Mouse (Mus musculus) kidney, embryonic 16.5 days (tissue): Measurements from ENCODE around the gene Wnt4. TPM values are rescaled to one million over a fixed set of nuclear protein-coding genes. Genes with fewer than 3 reads are reported as not detected.

Source experiments
- ATAC-seq: fragments of 200-750 bp; cut with Nextera tagmentation; 2 replicates; pipeline ENCODE4 v1.8.0; 2017; ENCODE audit warnings: moderate TSS enrichment; ENCODE audit not compliant: low FRiP score, low TSS enrichment
- H3K27ac ChIP-seq: fragments of 300-500 bp; sonication (generic); 2 replicates; pipeline ENCODE4 v1.5.1; 2014; ENCODE audit warnings: low read length
- H3K27me3 ChIP-seq: fragments of 300-500 bp; sonication (generic); 2 replicates; pipeline ENCODE4 v1.6.1; 2014; ENCODE audit warnings: low read length, control low read depth, mixed read lengths; ENCODE audit not compliant: insufficient read depth
- H3K36me3 ChIP-seq: fragments of 300-500 bp; sonication (generic); 2 replicates; pipeline ENCODE4 v1.6.1; 2014; ENCODE audit warnings: low read length, control low read depth, mixed read lengths; ENCODE audit not compliant: insufficient read depth
- H3K4me1 ChIP-seq: fragments of 300-500 bp; sonication (generic); 2 replicates; pipeline ENCODE4 v1.6.1; 2014; ENCODE audit warnings: low read length, control low read depth, mixed read lengths; ENCODE audit not compliant: insufficient read depth
- H3K4me2 ChIP-seq: fragments of 300-500 bp; sonication (generic); replicated peaks from 2 replicates; pipeline ENCODE4 v1.6.1; 2014; ENCODE audit warnings: low read depth, low read length
- H3K4me3 ChIP-seq: fragments of 300-500 bp; sonication (generic); 2 replicates; pipeline ENCODE4 v1.5.1; 2014; ENCODE audit warnings: mild to moderate bottlenecking, low read length
- H3K9ac ChIP-seq: fragments of 300-500 bp; sonication (generic); replicated peaks from 2 replicates; pipeline ENCODE4 v1.6.1; 2014; ENCODE audit warnings: low read length
- H3K9me3 ChIP-seq: fragments of 300-500 bp; sonication (generic); 2 replicates; pipeline ENCODE4 v1.6.1; 2016; ENCODE audit warnings: low read length, control low read depth
- WGBS: fragments of 180-500 bp; shearing (Covaris S2); extraction: QIAGEN DNeasy Blood & Tissue Kit; methylation state at CpG from one replicate; pipeline ENCODE4 v1.1.7; 2014; 5-methylcytosine and 5-hydroxymethylcytosine counted together
- polyA plus RNA-seq: library from polyadenylated mRNA; unstranded; fragments of >200 nt; fragmentation: Nextera tagmentation; extraction: Ambion mirVana; gene quantifications from 2 replicates; pipeline ENCODE4 v1.2.1, GENCODE M21; 2015

The Wnt4 gene
- polyA plus RNA-seq, 1 experiment from 2014 or later, result 7.9 TPM

DNA sequence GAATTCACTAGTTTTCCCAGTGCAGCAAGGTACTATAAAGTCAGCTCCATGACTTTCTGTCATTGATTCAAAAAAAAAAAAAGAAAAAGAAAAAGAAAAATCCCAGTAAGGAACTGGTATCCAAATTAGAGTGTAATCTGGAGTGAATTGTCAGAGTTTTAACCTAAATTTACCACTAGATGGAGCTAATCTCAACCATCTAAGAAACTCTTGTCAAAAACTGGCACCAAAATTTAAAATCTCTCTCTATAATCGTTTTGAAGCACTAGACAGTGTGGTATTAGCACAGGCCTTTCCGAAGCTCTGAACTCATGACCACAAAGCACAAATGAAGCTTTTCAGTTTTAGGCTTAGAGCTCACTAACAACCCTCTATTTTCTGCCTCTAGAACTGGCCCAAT, 36.2 kb downstream of the Wnt4 start:
- WGBS, result 48% methylated on average over 2 of the region's 2 CpGs
- Histone ChIP-seq H3K27me3 (no peaks in the 10 kb centered on the region), H3K4me1 (peaks cover 22% of the 10 kb centered on the region), H3K4me3 (no peak overlapping the region), H3K9ac (no peak overlapping the region), H3K27ac (no peak overlapping the region), H3K36me3 (peaks cover 15% of the 10 kb centered on the region), H3K4me2 (no peak overlapping the region), H3K9me3 (no peaks in the 10 kb centered on the region)
- ATAC-seq, result no peak

DNA sequence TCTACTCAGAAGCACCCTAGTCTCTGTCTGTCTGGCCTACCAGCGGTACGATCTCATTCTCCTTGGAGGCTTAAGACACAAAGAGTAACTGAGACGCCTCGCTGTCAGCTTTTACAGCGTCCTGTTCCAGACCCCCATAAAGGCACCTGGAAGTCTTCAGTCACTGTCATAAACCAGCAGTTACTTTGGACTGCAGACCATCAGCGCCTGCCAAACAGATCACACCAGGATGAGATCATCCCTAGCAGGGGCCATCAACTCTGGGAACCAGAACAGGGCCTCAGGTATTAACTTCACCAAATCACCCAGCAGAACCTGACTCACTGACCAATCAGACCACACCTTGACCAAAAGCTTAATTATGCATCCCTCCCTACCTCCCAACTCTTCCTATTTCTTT, 37.3 kb downstream of the Wnt4 start:
- H3K4me2 ChIP-seq, result no peak overlapping the region
- ATAC-seq, result no peak
- no peaks in the 10 kb centered on the region for H3K9me3 ChIP-seq
- 17% methylated on average over 6 of the region's 6 CpGs for WGBS
- H3K4me1 ChIP-seq, result peaks cover 22% of the 10 kb centered on the region
- no peak overlapping the region for H3K27ac ChIP-seq
- H3K9ac ChIP-seq, result no peak overlapping the region
- H3K36me3 ChIP-seq, result peaks cover 22% of the 10 kb centered on the region
- H3K27me3 ChIP-seq, result no peaks in the 10 kb centered on the region
- no peak overlapping the region for H3K4me3 ChIP-seq

DNA sequence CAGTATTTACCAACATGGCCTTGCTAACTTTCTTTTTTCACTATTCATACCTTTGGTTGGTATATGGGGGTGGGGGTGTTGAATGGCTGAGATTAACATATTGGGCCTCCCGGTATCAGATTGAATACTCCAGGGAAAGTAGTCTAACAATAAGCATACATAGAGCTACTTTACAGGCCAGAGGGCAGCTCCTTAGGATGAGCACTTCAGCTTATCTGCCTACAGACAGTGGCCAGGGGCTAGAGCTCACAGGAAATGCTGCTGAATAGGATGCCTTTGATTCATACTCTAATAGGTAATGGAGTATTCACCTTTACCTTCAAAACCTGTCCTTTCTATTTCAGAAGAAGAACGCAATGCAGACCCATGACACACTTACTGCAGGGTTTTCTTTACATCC, 37.8 kb downstream of the Wnt4 start:
- Histone ChIP-seq H3K27ac (no peak overlapping the region), H3K27me3 (no peaks in the 10 kb centered on the region), H3K4me2 (no peak overlapping the region), H3K9ac (no peak overlapping the region), H3K36me3 (peaks cover 22% of the 10 kb centered on the region), H3K4me3 (no peak overlapping the region), H3K4me1 (peaks cover 21% of the 10 kb centered on the region), H3K9me3 (no peaks in the 10 kb centered on the region)
- WGBS, result 88% methylated on average over 2 of the region's 2 CpGs
- no peak for ATAC-seq

DNA sequence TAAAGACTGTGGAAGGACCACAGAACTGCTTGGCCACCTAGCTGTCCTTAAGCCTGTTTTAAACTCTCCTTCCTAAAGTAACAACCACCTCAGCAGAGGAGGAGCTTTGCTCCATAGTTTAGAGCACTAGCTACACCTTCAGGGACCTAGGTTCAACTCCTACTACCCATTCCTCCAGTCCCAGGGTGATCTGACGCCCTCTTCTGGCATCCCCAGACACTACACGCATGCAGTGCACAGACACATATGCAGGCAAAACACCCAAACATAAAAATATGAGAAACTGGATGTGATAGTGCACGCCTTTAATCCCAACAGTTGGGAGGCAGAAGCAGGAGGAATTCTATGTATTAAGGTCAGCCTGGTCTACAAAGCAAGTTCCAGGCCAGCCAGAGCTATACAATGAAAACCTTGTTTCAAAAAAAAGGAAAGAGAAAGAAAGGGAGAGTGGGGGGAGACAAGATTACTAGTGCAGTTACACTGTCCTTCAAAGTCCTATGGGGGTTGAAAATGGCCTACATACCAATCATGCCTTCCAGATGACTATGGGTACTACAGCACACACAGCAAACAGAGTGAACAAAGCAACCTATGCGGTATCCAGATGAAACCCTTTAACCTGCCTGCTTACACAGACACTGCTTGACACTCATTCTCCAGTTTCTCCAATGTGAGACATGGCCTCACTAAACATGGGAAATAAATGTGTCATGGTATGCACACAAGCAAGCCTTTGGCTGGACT, 38.9 kb downstream of the Wnt4 start:
- Histone ChIP-seq H3K27me3 (no peaks in the 10 kb centered on the region), H3K4me2 (no peak overlapping the region), H3K4me3 (no peak overlapping the region), H3K4me1 (peaks cover 10% of the 10 kb centered on the region; the same call in 1 of the 2 replicates), H3K9ac (no peak overlapping the region), H3K9me3 (no peaks in the 10 kb centered on the region), H3K36me3 (peaks cover 32% of the 10 kb centered on the region), H3K27ac (no peak overlapping the region)
- 83% methylated on average over 4 of the region's 4 CpGs for WGBS
- ATAC-seq, result no peak

DNA sequence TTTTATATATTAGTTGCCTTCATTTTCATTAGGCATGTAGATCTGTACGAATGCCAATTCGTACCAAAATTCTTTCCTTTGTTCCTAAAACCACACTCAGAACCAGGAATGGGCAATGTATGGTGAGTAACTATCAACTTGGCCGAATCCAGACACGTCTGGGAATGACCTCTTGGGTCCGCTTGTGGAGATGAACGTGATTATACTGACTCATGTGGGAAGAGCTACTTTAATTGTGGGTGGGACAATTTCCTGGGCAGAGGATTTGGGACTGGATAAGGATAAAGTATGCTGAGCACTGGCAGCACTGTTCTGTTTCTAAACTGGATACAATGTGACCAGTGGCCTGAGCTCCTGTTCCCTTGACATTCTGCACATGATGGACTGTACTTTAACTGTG, 47.6 kb downstream of the Wnt4 start:
- H3K27me3 ChIP-seq, result no peaks in the 10 kb centered on the region
- H3K9me3 ChIP-seq, result no peaks in the 10 kb centered on the region
- ATAC-seq, result no peak
- peaks cover 61% of the 10 kb centered on the region for H3K36me3 ChIP-seq
- H3K27ac ChIP-seq, result no peak overlapping the region
- no peak overlapping the region for H3K9ac ChIP-seq
- WGBS, result 86% methylated on average over 6 of the region's 6 CpGs
- no peaks in the 10 kb centered on the region for H3K4me1 ChIP-seq
- H3K4me2 ChIP-seq, result no peak overlapping the region
- no peak overlapping the region for H3K4me3 ChIP-seq

DNA sequence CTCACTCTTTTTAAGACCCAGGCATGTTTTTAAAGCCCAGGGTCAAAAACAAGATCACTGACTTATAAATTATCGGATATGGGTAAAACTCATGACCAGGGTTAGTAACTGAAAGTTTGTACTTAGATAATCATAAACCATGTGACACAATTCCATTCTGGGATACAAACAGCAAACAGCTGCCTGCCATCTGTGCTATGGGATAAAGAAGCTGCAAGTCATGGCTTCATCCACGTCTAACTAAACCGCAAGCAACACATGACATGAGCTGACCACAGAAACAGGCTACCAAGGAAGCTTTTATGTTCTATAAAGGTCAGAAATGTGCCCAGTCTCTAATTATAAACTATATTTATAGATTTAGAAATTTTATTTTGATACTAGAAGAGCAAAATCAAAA, 49.2 kb downstream of the Wnt4 start:
- Histone ChIP-seq H3K9me3 (no peaks in the 10 kb centered on the region), H3K4me3 (no peak overlapping the region), H3K27ac (no peak overlapping the region), H3K4me1 (no peaks in the 10 kb centered on the region), H3K27me3 (no peaks in the 10 kb centered on the region), H3K9ac (no peak overlapping the region), H3K4me2 (no peak overlapping the region), H3K36me3 (peaks cover 48% of the 10 kb centered on the region)
- WGBS, result 79% methylated on average over 3 of the region's 3 CpGs
- no peak for ATAC-seq

DNA sequence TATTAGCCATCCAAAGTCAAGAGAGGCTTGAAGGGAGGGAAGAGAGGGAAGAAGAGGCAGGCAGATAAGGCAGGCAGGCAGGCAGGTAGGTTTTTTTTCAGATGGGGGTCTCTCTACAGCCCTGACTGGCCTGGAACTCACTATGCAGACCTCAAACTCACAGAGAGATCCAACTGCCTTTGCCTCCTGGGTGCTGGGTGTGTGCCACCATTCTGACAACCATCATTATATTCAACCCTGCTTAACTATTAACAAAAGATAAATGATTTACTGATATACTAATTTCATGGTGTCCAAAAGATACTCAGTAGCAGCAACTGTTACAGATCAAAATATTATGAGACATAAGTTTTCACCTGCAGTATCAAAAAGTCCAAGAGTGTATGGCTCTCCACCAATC, 54.8 kb downstream of the Wnt4 start:
- Histone ChIP-seq H3K9me3 (no peaks in the 10 kb centered on the region), H3K9ac (no peak overlapping the region), H3K4me2 (no peak overlapping the region), H3K4me1 (no peaks in the 10 kb centered on the region), H3K27me3 (no peaks in the 10 kb centered on the region), H3K27ac (no peak overlapping the region), H3K4me3 (no peak overlapping the region), H3K36me3 (peaks cover 56% of the 10 kb centered on the region)
- ATAC-seq, result no peak

DNA sequence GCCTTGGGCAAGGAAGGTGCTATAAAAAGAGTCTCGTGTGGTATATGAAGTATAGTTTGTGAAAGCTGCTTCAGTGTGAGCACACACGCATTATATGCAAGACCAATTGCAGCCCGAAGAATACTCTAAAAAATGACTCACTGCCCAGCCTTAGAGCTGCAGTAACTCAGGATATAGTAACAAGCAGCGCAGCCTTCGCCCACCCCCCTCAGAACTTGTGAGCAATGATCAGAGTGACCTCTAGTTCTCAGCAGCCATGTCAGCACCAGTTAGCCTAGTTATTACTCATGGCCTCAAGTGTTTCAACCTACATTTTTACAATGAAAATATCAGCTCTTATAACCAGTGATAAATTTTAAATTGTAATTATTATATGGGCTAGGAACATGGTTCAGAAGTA, 59.2 kb downstream of the Wnt4 start:
- H3K4me1 ChIP-seq, result peaks cover 7% of the 10 kb centered on the region; the same call in 1 of the 2 replicates
- WGBS, result 87% methylated on average over 5 of the region's 5 CpGs
- no peaks in the 10 kb centered on the region for H3K9me3 ChIP-seq
- H3K9ac ChIP-seq, result no peak overlapping the region
- H3K4me2 ChIP-seq, result no peak overlapping the region
- H3K4me3 ChIP-seq, result no peak overlapping the region
- H3K36me3 ChIP-seq, result peaks cover 36% of the 10 kb centered on the region
- no peak overlapping the region for H3K27ac ChIP-seq
- ATAC-seq, result no peak
- H3K27me3 ChIP-seq, result no peaks in the 10 kb centered on the region

DNA sequence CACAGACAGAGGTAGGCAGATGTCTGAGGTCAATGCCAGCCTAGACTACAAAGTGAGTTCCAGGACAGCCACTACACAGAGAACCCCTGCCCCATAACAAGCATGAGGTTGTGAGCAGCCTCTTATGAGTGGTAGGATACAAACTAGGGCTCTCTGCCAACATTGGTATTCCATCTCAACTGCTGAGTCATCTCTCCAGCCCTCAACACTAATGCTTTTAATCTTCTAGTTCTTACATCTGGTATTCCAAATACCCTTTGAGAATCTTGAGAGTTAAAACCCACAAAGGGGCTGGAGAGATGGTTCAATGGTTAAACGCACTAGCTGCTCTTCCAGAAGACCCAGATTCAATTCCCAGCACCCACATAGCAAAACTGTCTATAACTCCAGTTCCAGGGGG, 62.1 kb downstream of the Wnt4 start:
- Histone ChIP-seq H3K4me3 (no peak overlapping the region), H3K27ac (0 out of 2 replicates have a peak overlapping the region, but pooled peaks have one; percentile 5), H3K9me3 (no peaks in the 10 kb centered on the region), H3K4me1 (peaks cover 7% of the 10 kb centered on the region; the same call in 1 of the 2 replicates), H3K36me3 (peaks cover 16% of the 10 kb centered on the region), H3K9ac (no peak overlapping the region), H3K4me2 (no peak overlapping the region), H3K27me3 (no peaks in the 10 kb centered on the region)
- ATAC-seq, result no peak
- 91% methylated on average over 1 of the region's 1 CpGs for whole genome bisulfite sequencing

DNA sequence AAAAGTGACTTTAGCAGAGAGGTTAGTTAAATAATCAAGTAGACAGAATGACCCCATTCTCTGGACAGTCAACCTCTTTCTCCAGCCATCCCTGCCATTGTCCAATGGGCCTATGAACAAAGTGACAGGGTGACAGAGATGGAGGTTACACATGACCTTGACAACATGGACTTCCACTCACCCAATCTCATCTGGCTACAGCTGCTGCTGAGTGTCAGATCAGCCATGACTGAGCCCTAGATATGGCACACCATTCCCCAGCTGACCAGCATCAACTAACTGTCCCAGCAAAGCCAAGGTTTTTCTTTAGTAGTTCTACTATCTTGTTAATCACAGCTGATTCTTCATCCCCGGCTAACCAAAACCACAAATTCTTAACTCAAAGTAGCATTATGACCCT, 65.5 kb downstream of the Wnt4 start:
- Histone ChIP-seq H3K27me3 (no peaks in the 10 kb centered on the region), H3K4me1 (0 out of 2 replicates have a peak, but pooled peaks cover 3% of the 10 kb centered on the region), H3K4me2 (no peak overlapping the region), H3K4me3 (no peak overlapping the region), H3K36me3 (0 out of 2 replicates have a peak, but pooled peaks cover 5% of the 10 kb centered on the region), H3K9me3 (no peaks in the 10 kb centered on the region), H3K9ac (no peak overlapping the region), H3K27ac (no peak overlapping the region)
- WGBS, result 88% methylated on average over 1 of the region's 1 CpGs
- ATAC-seq, result no peak
